Mouse (Mus musculus) liver, embryonic 11.5 days (tissue): ENCODE measurements around the gene Nmu. TPM values are rescaled to one million over a fixed set of nuclear protein-coding genes. Genes with fewer than 3 reads are reported as not detected.

Source experiments
- ATAC-seq: fragments of 200-750 bp; cut with Nextera tagmentation; replicated peaks from 2 replicates; pipeline ENCODE4 v1.8.0; 2017; ENCODE audit warnings: moderate number of reproducible peaks, mild to moderate bottlenecking, moderate TSS enrichment, moderate library complexity; ENCODE audit not compliant: low FRiP score
- DNase-seq: peaks from one replicate; pipeline ENCODE4 v3.0.0-alpha.2; 2017; ENCODE audit warnings: low spot score
- H3K27ac ChIP-seq: fragments of 300-500 bp; sonication (generic); 2 replicates; pipeline ENCODE4 v1.5.1; 2014; ENCODE audit warnings: mild to moderate bottlenecking, low read depth, low read length, control low read depth
- H3K27me3 ChIP-seq: fragments of 300-500 bp; sonication (generic); replicated peaks from 2 replicates; pipeline ENCODE4 v1.6.1; 2014; ENCODE audit warnings: low read length, mixed read lengths; ENCODE audit not compliant: control insufficient read depth, insufficient read depth
- H3K36me3 ChIP-seq: fragments of 300-500 bp; sonication (generic); 2 replicates; pipeline ENCODE4 v1.6.1; 2014; ENCODE audit warnings: mild to moderate bottlenecking, low read length, moderate library complexity, mixed read lengths; ENCODE audit not compliant: control insufficient read depth, insufficient read depth
- H3K4me1 ChIP-seq: fragments of 300-500 bp; sonication (generic); replicated peaks from 2 replicates; pipeline ENCODE4 v1.6.1; 2014; ENCODE audit warnings: low read length, mixed read lengths; ENCODE audit not compliant: control insufficient read depth, insufficient read depth
- H3K4me2 ChIP-seq: fragments of 300-500 bp; sonication (generic); 2 replicates; pipeline ENCODE4 v1.6.1; 2014; ENCODE audit warnings: mild to moderate bottlenecking, control low read depth, moderate library complexity
- H3K4me3 ChIP-seq: fragments of 300-500 bp; sonication (generic); 2 replicates; pipeline ENCODE4 v1.5.1; 2014; ENCODE audit warnings: low read depth, low read length, control low read depth
- H3K9ac ChIP-seq: fragments of 300-500 bp; sonication (generic); 2 replicates; pipeline ENCODE4 v1.6.1; 2014; ENCODE audit warnings: low read depth, low read length, control low read depth
- H3K9me3 ChIP-seq: fragments of 300-500 bp; sonication (generic); 2 replicates; pipeline ENCODE4 v1.6.1; 2016; ENCODE audit warnings: low read length, inconsistent platforms, mixed read lengths; ENCODE audit not compliant: control insufficient read depth
- WGBS: fragments of 180-500 bp; shearing (Covaris S2); extraction: QIAGEN DNeasy Blood & Tissue Kit; methylation state at CpG from one replicate; pipeline ENCODE4 v1.1.7; 2014; 5-methylcytosine and 5-hydroxymethylcytosine counted together
- polyA plus RNA-seq: library from polyadenylated mRNA; unstranded; fragments of >200 nt; fragmentation: Nextera tagmentation; extraction: Ambion mirVana; gene quantifications from 2 replicates; pipeline ENCODE4 v1.2.1, GENCODE M21; 2014

The Nmu gene
- polyA plus RNA-seq, 1 experiment from 2014 or later, result not detected

DNA sequence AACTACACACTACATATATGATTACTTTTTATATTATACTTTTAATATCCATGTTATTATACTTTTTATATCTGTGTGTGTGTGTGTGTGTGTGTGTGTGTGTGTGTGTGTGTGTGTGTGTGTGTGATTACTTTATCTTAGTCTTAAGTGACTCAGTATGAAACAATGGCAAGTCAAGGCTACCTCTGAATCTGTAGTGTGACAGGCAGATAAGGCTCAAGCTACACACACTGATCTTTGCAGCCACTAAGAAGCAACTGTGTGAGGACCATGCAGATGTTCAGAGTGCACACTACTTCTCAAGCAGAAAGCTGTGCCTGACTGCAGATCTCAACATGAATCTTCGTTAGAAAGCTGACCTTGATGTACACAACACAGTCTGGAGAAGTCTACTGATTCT is 79.7 kb downstream of the Nmu start:
- no peak overlapping the region for H3K4me2 ChIP-seq
- DNase-seq (no peak), ATAC-seq (peak; percentile 90)
- H3K27ac ChIP-seq, result no peak overlapping the region
- no peaks in the 10 kb centered on the region for H3K9me3 ChIP-seq
- WGBS, result 41% methylated on average over 1 of the region's 1 CpGs
- no peak overlapping the region for H3K4me3 ChIP-seq
- H3K4me1 ChIP-seq, result 0 out of 2 replicates have a peak, but pooled peaks cover 6% of the 10 kb centered on the region
- H3K9ac ChIP-seq, result no peak overlapping the region
- H3K36me3 ChIP-seq, result no peaks in the 10 kb centered on the region
- H3K27me3 ChIP-seq, result no peaks in the 10 kb centered on the region

Other genes starting within 250 kb of the Nmu start
- 20.1 and 21.0 TPM in 2 replicates for gene Srd5a3, start 223.5 kb downstream of the Nmu start, polyA plus RNA-seq
- 67.2 and 73.9 TPM in 2 replicates for gene Tmem165, start 179.9 kb downstream of the Nmu start, polyA plus RNA-seq
- gene Clock, start 59.0 kb downstream of the Nmu start, polyA plus RNA-seq, result 6.6 and 8.2 TPM in 2 replicates
- not detected in 2 replicates for gene Pdcl2, start 32.6 kb downstream of the Nmu start, polyA plus RNA-seq
- gene Gm7271, start 120.3 kb upstream of the Nmu start, polyA plus RNA-seq, result not detected in 2 replicates
- 28.3 and 33.1 TPM in 2 replicates for gene Exoc1, start 165.5 kb upstream of the Nmu start, polyA plus RNA-seq
- gene Cep135, start 224.9 kb upstream of the Nmu start, polyA plus RNA-seq, result 8.4 and 8.7 TPM in 2 replicates